Mouse (Mus musculus) liver, postnatal 0 days (tissue): ENCODE measurements at regions not wholly inside any gene's neighbourhood (a gene's known extent, or its start where the extent isn't known, plus 50 kb on each side); places are given as distances from the start of the nearest gene placed in this dataset.

Experiments used
- CTCF ChIP-seq: sonication (generic); IDR thresholded peaks from 2 replicates; pipeline ENCODE4 v1.5.1; 2016; ENCODE audit warnings: antibody characterized with exemption, low read depth
- EP300 ChIP-seq: IDR thresholded peaks from 2 replicates; pipeline ENCODE4 v1.6.1; 2016; ENCODE audit warnings: antibody characterized with exemption, low read depth, mild to moderate bottlenecking

GRCm38 (mm10) chr12:39861797-39862196 is 176.0 kb downstream of the Arl4a start:
- TF ChIP-seq CTCF: no peak
- TF ChIP-seq EP300: no peak
